Mouse (Mus musculus): ENCODE results near the gene Syngr1. TPM values are rescaled to one million over a fixed set of nuclear protein-coding genes. Genes with fewer than 3 reads are reported as not detected.

Syngr1 gene
- polyA plus RNA-seq, 1 experiment from 2014 or later: 14.9 TPM

DNA sequence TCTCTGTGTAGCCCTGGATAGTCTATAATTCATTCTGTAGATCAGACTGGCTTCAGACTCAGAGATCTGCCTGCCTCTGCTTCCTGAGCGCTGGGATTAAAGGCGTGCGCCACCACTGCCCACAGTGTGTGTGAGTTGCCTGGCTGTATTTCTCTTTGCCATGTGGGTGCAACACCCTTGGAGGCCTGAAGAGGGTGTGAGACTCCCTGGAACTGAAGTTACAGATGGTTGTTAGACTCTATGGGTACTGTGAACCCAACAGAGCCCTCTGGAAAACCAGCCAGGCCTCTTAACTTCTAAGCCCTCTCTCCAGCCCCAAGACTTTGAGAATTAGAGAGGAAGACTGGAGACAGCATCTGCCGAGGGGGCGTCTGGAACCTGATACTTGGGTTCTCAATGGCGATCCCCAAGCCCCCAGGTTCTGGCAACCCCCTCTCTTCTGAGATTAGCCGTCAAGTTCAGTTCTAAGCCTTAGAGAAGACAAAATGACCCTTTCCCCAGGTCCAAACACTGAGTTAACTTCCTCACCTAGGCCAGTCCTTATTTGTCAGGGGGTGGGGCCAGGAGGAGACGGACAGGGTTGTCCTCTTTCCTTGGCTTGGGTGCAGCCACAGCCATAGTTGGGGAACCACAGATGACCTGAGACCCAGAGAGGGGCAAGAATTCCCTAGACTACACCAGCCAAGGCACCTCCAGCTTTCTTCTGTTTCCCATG, 30.6 kb upstream of the Syngr1 start:
- no peak for DNase-seq
- 85% methylated on average over 8 of the region's 8 CpGs for WGBS
- Histone ChIP-seq H3K9me3 (ENCODE audit: low read depth, low read length) (no peaks in the 10 kb centered on the region), H3K4me1 (ENCODE audit: insufficient read depth) (no peaks in the 10 kb centered on the region), H3K36me3 (ENCODE audit: insufficient read depth) (no peaks in the 10 kb centered on the region), H3K4me3 (ENCODE audit: low read depth, low read length) (no peak overlapping the region), H3K9ac (no peak overlapping the region), H3K4me2 (no peak overlapping the region), H3K27me3 (ENCODE audit: insufficient read depth, low read length) (no peaks in the 10 kb centered on the region), H3K27ac (ENCODE audit: low read depth) (no peak overlapping the region)
- no peak for ATAC-seq (ENCODE audit: insufficient read depth)
- peak; percentile 1; the same call in 1 of the 2 replicates for TF ChIP-seq CTCF (IDR thresholded peaks at IDR 0.05; ENCODE audit: low read depth)

DNA sequence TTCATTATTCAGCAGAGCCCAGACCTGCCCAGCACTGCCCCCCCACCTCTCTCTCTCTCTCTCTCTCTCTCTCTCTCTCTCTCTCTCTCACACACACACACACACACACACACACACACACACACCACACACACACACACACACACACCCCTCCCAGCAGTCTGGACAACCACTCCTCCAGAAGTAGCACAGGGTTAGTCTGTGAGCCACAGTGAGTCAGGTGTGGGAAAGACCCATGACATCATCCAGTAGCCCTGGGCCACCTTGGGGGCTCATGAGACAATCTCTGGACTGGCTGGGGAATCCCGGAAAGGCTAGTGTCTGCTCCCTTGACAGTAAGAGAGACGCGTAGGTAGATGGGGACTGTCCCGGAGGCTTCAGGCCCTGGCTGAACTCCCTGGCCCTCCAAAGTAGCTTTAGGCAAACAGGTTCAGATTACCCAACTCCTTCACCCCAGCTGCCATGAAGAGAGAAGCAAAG, 30.0 kb upstream of the Syngr1 start:
- H3K4me2 ChIP-seq: no peak overlapping the region
- no peak for TF ChIP-seq CTCF (IDR thresholded peaks at IDR 0.05; ENCODE audit: low read depth)
- no peaks in the 10 kb centered on the region for H3K27me3 ChIP-seq (ENCODE audit: insufficient read depth, low read length)
- H3K9me3 ChIP-seq (ENCODE audit: low read depth, low read length): no peaks in the 10 kb centered on the region
- no peak for ATAC-seq (ENCODE audit: insufficient read depth)
- no peaks in the 10 kb centered on the region for H3K36me3 ChIP-seq (ENCODE audit: insufficient read depth)
- no peak overlapping the region for H3K27ac ChIP-seq (ENCODE audit: low read depth)
- DNase-seq: no peak
- WGBS: 63% methylated on average over 4 of the region's 4 CpGs
- H3K4me1 ChIP-seq (ENCODE audit: insufficient read depth): no peaks in the 10 kb centered on the region
- no peak overlapping the region for H3K9ac ChIP-seq
- no peak overlapping the region for H3K4me3 ChIP-seq (ENCODE audit: low read depth, low read length)

DNA sequence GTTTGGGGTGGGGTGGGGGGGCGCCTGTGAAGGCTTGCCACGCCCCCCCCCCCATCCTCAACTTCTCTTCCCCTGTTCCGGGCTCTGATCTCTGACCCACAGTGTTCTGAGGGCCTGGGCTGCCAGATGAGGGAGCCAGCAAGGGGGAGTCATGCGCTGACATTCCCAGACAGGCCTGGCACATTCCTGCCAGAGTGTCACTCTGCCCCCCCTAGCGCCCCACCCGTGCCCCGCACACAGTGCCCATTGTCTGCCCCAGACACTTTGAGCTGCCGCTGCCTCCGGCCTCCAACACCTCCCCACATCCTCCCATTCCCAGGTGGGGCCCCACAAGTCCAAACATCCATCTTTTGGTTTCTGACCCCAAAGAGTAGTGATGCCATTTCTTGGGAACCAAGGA, 28.8 kb upstream of the Syngr1 start:
- H3K36me3 ChIP-seq (ENCODE audit: insufficient read depth): no peaks in the 10 kb centered on the region
- no peak for TF ChIP-seq CTCF (IDR thresholded peaks at IDR 0.05; ENCODE audit: low read depth)
- no peak overlapping the region for H3K4me3 ChIP-seq (ENCODE audit: low read depth, low read length)
- no peak for DNase-seq
- H3K27ac ChIP-seq (ENCODE audit: low read depth): no peak overlapping the region
- ATAC-seq (ENCODE audit: insufficient read depth): no peak
- no peak overlapping the region for H3K9ac ChIP-seq
- WGBS: 50% methylated on average over 6 of the region's 9 CpGs
- H3K4me1 ChIP-seq (ENCODE audit: insufficient read depth): no peaks in the 10 kb centered on the region
- no peak overlapping the region for H3K4me2 ChIP-seq
- no peaks in the 10 kb centered on the region for H3K9me3 ChIP-seq (ENCODE audit: low read depth, low read length)
- no peaks in the 10 kb centered on the region for H3K27me3 ChIP-seq (ENCODE audit: insufficient read depth, low read length)

DNA sequence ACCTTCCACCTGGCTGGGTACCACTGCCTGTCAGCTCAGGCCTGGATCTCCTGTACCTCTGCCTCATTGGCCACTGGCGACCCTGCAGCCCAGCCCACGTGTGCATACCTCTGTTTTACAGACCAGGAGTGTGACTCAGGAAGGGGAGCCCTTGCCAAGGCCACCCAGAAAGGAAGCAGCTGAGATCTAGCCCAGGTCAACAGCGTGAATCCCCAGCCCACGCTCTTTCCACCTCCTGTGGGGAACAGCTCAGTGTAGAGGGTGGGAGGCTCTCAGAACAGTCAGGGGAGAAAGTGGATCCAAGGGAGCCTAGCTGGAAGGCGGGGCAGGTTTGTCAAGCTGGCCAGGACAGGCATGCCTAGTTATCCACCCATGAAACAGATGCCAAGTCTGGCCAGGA, 28.3 kb upstream of the Syngr1 start:
- no peak overlapping the region for H3K9ac ChIP-seq
- no peak for DNase-seq

DNA sequence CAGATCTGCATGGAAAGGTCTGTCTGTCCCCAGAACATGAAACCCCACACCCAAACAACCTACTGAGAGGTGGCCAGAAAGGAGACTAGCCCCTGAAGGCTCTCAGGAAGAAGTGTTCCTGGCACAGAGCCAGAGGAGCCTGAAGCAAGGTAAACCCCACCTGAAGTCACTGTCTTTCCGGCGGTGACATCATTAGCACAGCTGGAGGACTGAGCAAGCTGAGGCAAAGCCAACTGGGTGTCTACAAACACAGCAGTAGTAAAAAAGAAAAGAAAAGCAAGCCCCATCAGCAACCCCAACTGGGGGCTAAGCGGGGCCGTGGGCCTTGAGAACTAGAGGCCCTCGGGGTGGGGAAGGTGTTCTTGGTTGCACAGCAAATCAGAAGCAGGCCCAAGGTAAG, 26.2 kb upstream of the Syngr1 start:
- 64% methylated on average over 5 of the region's 5 CpGs for WGBS
- TF ChIP-seq CTCF (IDR thresholded peaks at IDR 0.05; ENCODE audit: low read depth): no peak
- no peaks in the 10 kb centered on the region for H3K9me3 ChIP-seq (ENCODE audit: low read depth, low read length)
- DNase-seq: no peak
- no peak overlapping the region for H3K4me3 ChIP-seq (ENCODE audit: low read depth, low read length)
- H3K4me2 ChIP-seq: no peak overlapping the region
- no peak overlapping the region for H3K9ac ChIP-seq
- no peaks in the 10 kb centered on the region for H3K36me3 ChIP-seq (ENCODE audit: insufficient read depth)
- ATAC-seq (ENCODE audit: insufficient read depth): no peak
- no peaks in the 10 kb centered on the region for H3K27me3 ChIP-seq (ENCODE audit: insufficient read depth, low read length)
- no peak overlapping the region for H3K27ac ChIP-seq (ENCODE audit: low read depth)
- no peaks in the 10 kb centered on the region for H3K4me1 ChIP-seq (ENCODE audit: insufficient read depth)

More for the DNA sequence above, 28.3 kb upstream of the Syngr1 start:
- Histone ChIP-seq H3K4me1 (ENCODE audit: insufficient read depth) (no peaks in the 10 kb centered on the region), H3K9me3 (ENCODE audit: low read depth, low read length) (no peaks in the 10 kb centered on the region), H3K4me3 (ENCODE audit: low read depth, low read length) (no peak overlapping the region), H3K27me3 (ENCODE audit: insufficient read depth, low read length) (no peaks in the 10 kb centered on the region), H3K4me2 (no peak overlapping the region), H3K36me3 (ENCODE audit: insufficient read depth) (no peaks in the 10 kb centered on the region), H3K27ac (ENCODE audit: low read depth) (no peak overlapping the region; the same call in 1 of the 2 replicates)
- no peak for ATAC-seq (ENCODE audit: insufficient read depth)
- WGBS: 35% methylated on average over 5 of the region's 5 CpGs
- TF ChIP-seq CTCF (IDR thresholded peaks at IDR 0.05; ENCODE audit: low read depth): no peak

DNA sequence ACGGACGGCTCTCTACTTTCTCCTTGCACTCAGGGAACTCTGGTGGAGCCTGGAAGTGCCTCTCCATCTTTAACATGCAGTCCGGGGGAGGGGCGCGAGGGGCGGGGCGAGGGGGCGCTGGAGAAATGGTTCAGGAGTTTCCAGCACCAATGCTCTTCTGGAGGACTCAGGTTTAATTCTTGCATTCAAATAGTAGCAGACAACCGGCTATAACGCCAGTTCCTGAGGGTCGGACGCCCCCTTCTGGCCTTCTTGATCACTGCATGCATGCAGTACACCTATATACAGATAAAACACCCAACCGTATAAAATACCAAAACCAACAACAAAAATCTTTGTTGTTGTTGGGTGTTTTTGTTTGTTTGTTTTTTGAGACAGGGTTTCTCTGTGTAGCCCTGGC, 25.7 kb upstream of the Syngr1 start:
- no peak for ATAC-seq (ENCODE audit: insufficient read depth)
- no peak overlapping the region for H3K4me2 ChIP-seq
- DNase-seq: peak; percentile 70
- TF ChIP-seq CTCF (IDR thresholded peaks at IDR 0.05; ENCODE audit: low read depth): peak; percentile 69
- no peaks in the 10 kb centered on the region for H3K27me3 ChIP-seq (ENCODE audit: insufficient read depth, low read length)
- H3K4me3 ChIP-seq (ENCODE audit: low read depth, low read length): no peak overlapping the region
- WGBS: 10% methylated on average over 13 of the region's 13 CpGs
- H3K36me3 ChIP-seq (ENCODE audit: insufficient read depth): no peaks in the 10 kb centered on the region
- no peaks in the 10 kb centered on the region for H3K4me1 ChIP-seq (ENCODE audit: insufficient read depth)
- H3K9ac ChIP-seq: no peak overlapping the region
- H3K9me3 ChIP-seq (ENCODE audit: low read depth, low read length): no peaks in the 10 kb centered on the region
- H3K27ac ChIP-seq (ENCODE audit: low read depth): no peak overlapping the region

- peak; percentile 58 for TF ChIP-seq CTCF (IDR thresholded peaks at IDR 0.05; ENCODE audit: low read depth)
- H3K4me3 ChIP-seq (ENCODE audit: low read depth, low read length): no peak overlapping the region
- H3K9me3 ChIP-seq (ENCODE audit: low read depth, low read length): no peaks in the 10 kb centered on the region
- ATAC-seq (ENCODE audit: insufficient read depth): no peak
- WGBS: 50% methylated on average over 3 of the region's 3 CpGs
- no peak for DNase-seq
- no peaks in the 10 kb centered on the region for H3K36me3 ChIP-seq (ENCODE audit: insufficient read depth)
- no peak overlapping the region for H3K9ac ChIP-seq
- H3K4me2 ChIP-seq: no peak overlapping the region
- no peaks in the 10 kb centered on the region for H3K27me3 ChIP-seq (ENCODE audit: insufficient read depth, low read length)
- no peak overlapping the region for H3K27ac ChIP-seq (ENCODE audit: low read depth)
- H3K4me1 ChIP-seq (ENCODE audit: insufficient read depth): no peaks in the 10 kb centered on the region
Measured at GRCm38 (mm10) chr15:80066538-80066937, 24.6 kb upstream of the Syngr1 start.

Data from lung, embryonic 14.5 days (tissue).